Mouse (Mus musculus) G1E (cell line): ENCODE results near the gene Lrp10. TPM values are rescaled to one million over a fixed set of nuclear protein-coding genes. Genes with fewer than 3 reads are reported as not detected.

ENCODE experiments used
- ATAC-seq: 2 replicates; pipeline ENCODE4 v1.8.0; 2016; ENCODE audit warnings: mild to moderate bottlenecking; ENCODE audit not compliant: insufficient number of reproducible peaks, poor library complexity, low FRiP score, severe bottlenecking; ENCODE audit errors: extremely low read depth
- DNase-seq: peaks from one replicate; pipeline ENCODE4 v3.0.0; 2012; ENCODE audit warnings: low spot score
- H3K27me3 ChIP-seq: 2 replicates; pipeline ENCODE4 v1.6.1; 2012; ENCODE audit warnings: mild to moderate bottlenecking, low read length, inconsistent platforms; ENCODE audit not compliant: insufficient read depth
- H3K36me3 ChIP-seq: replicated peaks from 2 replicates; pipeline ENCODE3; 2012; ENCODE audit warnings: mild to moderate bottlenecking, inconsistent platforms
- H3K4me1 ChIP-seq: 2 replicates; pipeline ENCODE4 v1.6.1; 2012; ENCODE audit warnings: low read depth, low read length, inconsistent platforms, mixed read lengths; ENCODE audit not compliant: insufficient read depth
- H3K4me3 ChIP-seq: 2 replicates; pipeline ENCODE4 v1.5.1; 2012; ENCODE audit warnings: low read depth, mild to moderate bottlenecking, inconsistent platforms, low read length, moderate library complexity, mixed read lengths
- H3K9me3 ChIP-seq: replicated peaks from 2 replicates; pipeline ENCODE4 v1.6.1; 2012; ENCODE audit warnings: inconsistent platforms
- CTCF ChIP-seq: IDR thresholded peaks from 2 replicates; pipeline ENCODE4 v1.5.1; 2012; ENCODE audit warnings: low read depth, low read length, inconsistent platforms, mixed read lengths
- GATA1 ChIP-seq: IDR thresholded peaks from 2 replicates; pipeline ENCODE4 v1.6.1; 2012; ENCODE audit warnings: borderline replicate concordance, low read length, inconsistent platforms, mixed read lengths
- GATA2 ChIP-seq: IDR thresholded peaks from 2 replicates; pipeline ENCODE4 v1.6.1; 2012; ENCODE audit warnings: low read depth, low read length, inconsistent platforms, borderline replicate concordance
- POLR2AphosphoS5 ChIP-seq: IDR thresholded peaks from 2 replicates; pipeline ENCODE4 v1.6.1; 2012; ENCODE audit warnings: low read depth, low read length, inconsistent platforms; ENCODE audit not compliant: insufficient replicate concordance
- TAL1 ChIP-seq: conservative IDR thresholded peaks from 2 replicates; pipeline ENCODE4 v1.6.1; 2012; ENCODE audit warnings: low read depth, low read length, inconsistent platforms, mixed read lengths
- polyA plus RNA-seq: library from polyadenylated mRNA; stranded (reverse); fragments of >175 nt; gene quantifications from 2 replicates; pipeline ENCODE4 v1.2.3, GENCODE M21; 2012
- total RNA-seq, 2 experiments: library from RNA; stranded (forward) in 1 of 2; stranded (reverse) in 1 of 2; fragments of 200-1000 nt in 1 of 2; fragments of >200 nt in 1 of 2; fragmentation: Nextera tagmentation in 1 of 2; gene quantifications; 2 replicates each; pipeline ENCODE4 v1.2.3; 2014 to 2017

Gene Lrp10
- total and polyA plus RNA-seq, 3 experiments: 25.5 to 226 (median 36.3) TPM

GRCm38 (mm10) chr14:54472671-54473070, 8.7 kb downstream of the Lrp10 start:
- H3K36me3 ChIP-seq: peaks cover 44% of the 10 kb centered on the region
- TF ChIP-seq CTCF (no peak), GATA2 (no peak), TAL1 (no peak), GATA1 (no peak), POLR2AphosphoS5 (no peak)
- no peak for DNase-seq
- H3K27me3 ChIP-seq: peaks cover 28% of the 10 kb centered on the region
- H3K4me1 ChIP-seq: peaks cover 27% of the 10 kb centered on the region
- H3K9me3 ChIP-seq: no peaks in the 10 kb centered on the region
- H3K4me3 ChIP-seq: no peak overlapping the region
- no peak for ATAC-seq

DNA sequence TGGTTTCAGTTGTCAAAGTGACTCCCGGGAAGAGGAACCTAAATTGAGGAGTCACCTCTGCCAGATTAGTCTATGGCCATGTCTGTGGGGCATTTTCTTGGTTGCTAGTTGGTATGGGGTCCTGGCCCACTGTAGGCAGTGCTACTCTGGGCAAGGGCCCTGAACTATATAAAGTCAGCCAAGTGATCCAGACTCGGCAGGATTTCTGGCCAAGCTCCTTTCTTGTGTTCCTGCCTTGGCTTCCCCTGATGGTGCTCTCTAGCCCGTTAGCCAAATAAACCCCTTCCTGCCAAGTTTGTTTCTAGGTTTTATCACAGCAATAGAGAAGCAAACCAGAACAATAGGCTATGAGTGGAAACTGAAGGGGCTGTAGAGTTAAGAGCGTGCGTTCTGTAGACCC, 10.8 kb downstream of the Lrp10 start:
- ATAC-seq: no peak
- Histone ChIP-seq H3K4me1 (peaks cover 8% of the 10 kb centered on the region), H3K4me3 (no peak overlapping the region), H3K9me3 (no peaks in the 10 kb centered on the region), H3K27me3 (peaks cover 44% of the 10 kb centered on the region), H3K36me3 (peaks cover 23% of the 10 kb centered on the region)
- no peak for DNase-seq
- no peak for TF ChIP-seq GATA2
- TF ChIP-seq GATA1: no peak
- no peak for TF ChIP-seq CTCF
- no peak for TF ChIP-seq POLR2AphosphoS5
- no peak for TF ChIP-seq TAL1

- DNase-seq: no peak
- ATAC-seq: no peak
Observed at GRCm38 (mm10) chr14:54475941-54476844, 12.3 kb downstream of the Lrp10 start, which contains the start of gene Rem2. Rem2 (plus strand) TSS chr14:54476100.

DNA sequence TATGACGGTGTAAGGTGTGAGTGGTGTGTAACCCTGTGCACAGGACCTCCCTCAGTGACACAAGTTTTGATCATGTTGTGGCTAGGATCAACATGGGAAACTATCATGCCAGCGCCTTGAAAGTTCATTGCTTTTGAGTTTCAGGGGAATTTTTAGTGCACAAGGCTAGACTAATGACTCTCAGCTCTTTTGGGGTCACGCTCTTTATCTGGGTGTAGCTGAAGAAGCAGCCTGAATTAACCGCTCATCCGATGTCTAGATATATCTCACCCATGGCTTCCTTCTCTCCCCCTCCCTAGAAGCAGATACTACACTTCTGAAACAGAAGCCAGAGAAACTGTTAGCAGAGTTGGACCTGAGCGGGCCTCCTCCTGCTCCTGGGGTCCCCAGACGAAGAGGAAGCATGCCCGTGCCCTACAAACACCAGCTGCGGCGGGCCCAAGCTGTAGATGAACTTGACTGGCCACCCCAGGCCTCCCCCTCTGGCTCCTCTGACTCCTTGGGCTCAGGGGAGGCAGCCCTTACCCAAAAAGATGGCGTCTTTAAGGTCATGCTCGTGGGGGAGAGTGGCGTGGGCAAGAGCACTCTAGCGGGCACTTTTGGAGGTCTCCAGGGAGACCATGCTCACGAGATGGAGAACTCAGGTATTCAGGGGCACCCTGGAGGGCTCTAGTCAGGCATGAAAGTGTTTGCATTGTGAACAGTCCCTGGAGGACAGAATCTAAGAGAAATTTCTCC, 13.4 kb downstream of the Lrp10 start:
- no peak for TF ChIP-seq CTCF
- DNase-seq: no peak

More at GRCm38 (mm10) chr14:54475941-54476844, 12.3 kb downstream of the Lrp10 start, which contains the start of gene Rem2:
- no peaks in the 10 kb centered on the region for H3K9me3 ChIP-seq
- H3K27me3 ChIP-seq: peaks cover 57% of the 10 kb centered on the region
- H3K4me1 ChIP-seq: peaks cover 8% of the 10 kb centered on the region
- no peak within 1 kb of the TSS for H3K4me3 ChIP-seq
- peaks cover 10% of the 10 kb centered on the region for H3K36me3 ChIP-seq
- TF ChIP-seq POLR2AphosphoS5 (no peak), GATA2 (no peak), TAL1 (no peak), CTCF (no peak), GATA1 (no peak)

GRCm38 (mm10) chr14:54479451-54479920, 15.5 kb downstream of the Lrp10 start:
- ATAC-seq: no peak
- Histone ChIP-seq H3K4me3 (no peak overlapping the region), H3K4me1 (peaks cover 12% of the 10 kb centered on the region), H3K9me3 (no peaks in the 10 kb centered on the region), H3K36me3 (no peaks in the 10 kb centered on the region), H3K27me3 (peaks cover 69% of the 10 kb centered on the region)
- TF ChIP-seq POLR2AphosphoS5 (no peak), GATA1 (no peak), TAL1 (no peak), GATA2 (no peak), CTCF (no peak)
- no peak for DNase-seq

More for the DNA sequence above, 13.4 kb downstream of the Lrp10 start:
- no peak overlapping the region for H3K4me3 ChIP-seq
- H3K4me1 ChIP-seq: peaks cover 8% of the 10 kb centered on the region
- no peaks in the 10 kb centered on the region for H3K9me3 ChIP-seq
- ATAC-seq: no peak
- H3K36me3 ChIP-seq: no peaks in the 10 kb centered on the region
- peaks cover 61% of the 10 kb centered on the region for H3K27me3 ChIP-seq

DNA sequence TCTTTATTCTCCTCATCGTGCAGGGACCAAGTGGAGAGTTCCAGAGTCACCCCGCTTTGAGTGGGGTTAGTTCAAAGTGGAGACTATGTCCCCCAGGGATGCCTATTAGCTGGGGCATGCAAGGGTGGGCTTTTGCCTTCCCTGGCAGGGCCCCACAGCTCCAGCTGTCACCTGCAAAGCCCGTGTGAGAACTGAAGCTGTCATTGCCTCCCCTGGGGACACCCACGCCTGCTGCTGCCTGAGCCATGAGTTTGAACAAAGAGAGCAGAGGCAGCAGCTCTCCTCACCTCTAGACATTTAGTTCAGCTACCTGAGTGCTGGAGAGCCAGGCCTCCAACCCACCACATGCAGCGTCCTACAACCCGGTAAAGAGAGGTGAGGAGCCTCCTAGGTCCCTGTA, 16.7 kb downstream of the Lrp10 start:
- Histone ChIP-seq H3K4me3 (no peak overlapping the region), H3K27me3 (peaks cover 62% of the 10 kb centered on the region), H3K9me3 (no peaks in the 10 kb centered on the region), H3K36me3 (no peaks in the 10 kb centered on the region), H3K4me1 (peaks cover 12% of the 10 kb centered on the region)
- ATAC-seq: no peak
- TF ChIP-seq POLR2AphosphoS5: no peak
- no peak for TF ChIP-seq CTCF
- TF ChIP-seq GATA1: no peak
- DNase-seq: no peak
